In genomic region chr7:31030717-31031116, GRCm38 (mm10) we compare ENCODE assay signal across 25 mouse cellular contexts. TPM values are rescaled to one million over a fixed set of nuclear protein-coding genes. Genes with fewer than 3 reads are reported as not detected.
DNase-seq lines count a peak whose midpoint lies in the region; ATAC-seq and TF ChIP-seq lines count a peak whose summit lies in the region.
"Had no signal": no experiment of that assay in that cellular context is flagged by ENCODE, and none has a peak within 500 bp of the region (broad histone marks: within the 10 kb centered on the region; RNA-seq: fewer than 3 reads in every experiment).

No protein-coding gene starts in this region.

- H3K4me2 ChIP-seq in liver, embryonic 14.5 days (ENCODE audit: low read depth): no peak overlapping the region
- H3K4me2 ChIP-seq in liver, embryonic 12.5 days: no peak overlapping the region
- H3K4me2 ChIP-seq: forebrain, embryonic 12.5 days; limb, embryonic 13.5 days had no signal

- no peaks in the 10 kb centered on the region for H3K27me3 ChIP-seq in liver, embryonic 14.5 days (ENCODE audit: control insufficient read depth, insufficient read depth, low read length)
- no peaks in the 10 kb centered on the region for H3K27me3 ChIP-seq in liver, embryonic 12.5 days (replicated peaks)
- H3K27me3 ChIP-seq: forebrain, embryonic 12.5 days; limb, embryonic 13.5 days had no signal

- no peaks in the 10 kb centered on the region for H3K36me3 ChIP-seq in liver, embryonic 14.5 days (replicated peaks; ENCODE audit: control insufficient read depth, insufficient read depth, low read depth)
- no peaks in the 10 kb centered on the region for H3K36me3 ChIP-seq in liver, embryonic 12.5 days
- H3K36me3 ChIP-seq: embryonic facial prominence, embryonic 10.5 days; forebrain, embryonic 12.5 days; limb, embryonic 13.5 days; midbrain, embryonic 10.5 days had no signal

- H3K9ac ChIP-seq in liver, embryonic 14.5 days (replicated peaks): no peak overlapping the region
- H3K9ac ChIP-seq in liver, embryonic 12.5 days: no peak overlapping the region
- H3K9ac ChIP-seq: forebrain, embryonic 12.5 days; limb, embryonic 13.5 days had no signal

- intact Hi-C loops in gastrocnemius, adult 2 months (cut with DNase I): no loop called here

- no peak for TF ChIP-seq EP300 in liver, embryonic 14.5 days (IDR thresholded peaks at IDR 0.05; ENCODE audit: low read depth)

- no peaks in the 10 kb centered on the region for H3K9me3 ChIP-seq in liver, embryonic 14.5 days (ENCODE audit: control insufficient read depth, low read length)
- no peaks in the 10 kb centered on the region for H3K9me3 ChIP-seq in liver, embryonic 12.5 days (replicated peaks)
- H3K9me3 ChIP-seq: embryonic facial prominence, embryonic 10.5 days; forebrain, embryonic 12.5 days; limb, embryonic 13.5 days; midbrain, embryonic 10.5 days had no signal

- DNase-seq in gastrocnemius, adult 2 months: no peak
- no peak for DNase-seq in gastrocnemius, adult 18-20 months (ENCODE audit: low spot score)
- no peak for DNase-seq in liver, embryonic 14.5 days (ENCODE audit: low read depth in 3 of 3, low spot score in 3 of 3)
- DNase-seq in ES-CJ7 (ENCODE audit: low read depth, low spot score): peak; percentile 79
- DNase-seq in naive thymus-derived CD4-positive, alpha-beta T cell, adult 2 months (ENCODE audit: low read depth): peak; percentile 54
- DNase-seq in left cerebral cortex, adult 18-20 months (ENCODE audit: low spot score in 2 of 2): no peak
- DNase-seq: adrenal gland, adult 8-10 months; cerebellum, adult 9-10 months; gastrocnemius, postnatal 14 days; heart, adult 18-20 months; heart, postnatal 36 days; kidney, adult 18-20 months; lung, adult 2 months; retina, postnatal 1 day; right cerebral cortex, postnatal 4 days had no signal

- WGBS in liver, embryonic 14.5 days (ENCODE audit: insufficient replicate concordance): 41% methylated on average over 2 of the region's 2 CpGs
- 49% methylated on average over 2 of the region's 2 CpGs for WGBS in liver, embryonic 12.5 days (ENCODE audit: insufficient replicate concordance)

- TF ChIP-seq CTCF in gastrocnemius, adult 2 months (IDR thresholded peaks at IDR 0.05): peak; percentile 31; the same call in 1 of the 2 replicates
- peak; percentile 33; the same call in 1 of the 2 replicates for TF ChIP-seq CTCF in liver, embryonic 14.5 days (IDR thresholded peaks at IDR 0.05; ENCODE audit: low read depth)

- no peak overlapping the region for H3K27ac ChIP-seq in gastrocnemius, adult 2 months
- no peak overlapping the region for H3K27ac ChIP-seq in liver, embryonic 14.5 days
- no peak overlapping the region for H3K27ac ChIP-seq in liver, embryonic 12.5 days
- H3K27ac ChIP-seq: embryonic facial prominence, embryonic 10.5 days; forebrain, embryonic 12.5 days; limb, embryonic 13.5 days; midbrain, embryonic 10.5 days had no signal

- H3K4me1 ChIP-seq in liver, embryonic 14.5 days (replicated peaks; ENCODE audit: control insufficient read depth in 2 of 2, insufficient read depth in 2 of 2, low read length in 1 of 2): peaks cover 0 to 17% of the 10 kb centered on the region in 2 experiments; a peak in 2 of 4 replicates
- H3K4me1 ChIP-seq in liver, embryonic 12.5 days: peaks cover 25% of the 10 kb centered on the region
- H3K4me1 ChIP-seq: embryonic facial prominence, embryonic 10.5 days; forebrain, embryonic 12.5 days; midbrain, embryonic 10.5 days had no signal

- no peak for ATAC-seq in liver, embryonic 14.5 days (ENCODE audit: insufficient read depth)
- ATAC-seq in liver, embryonic 12.5 days: no peak
- ATAC-seq: hindbrain, embryonic 16.5 days had no signal

- H3K4me3 ChIP-seq in gastrocnemius, adult 2 months: no peak overlapping the region
- no peak overlapping the region for H3K4me3 ChIP-seq in liver, embryonic 14.5 days (ENCODE audit: insufficient read depth in 1 of 2, low read depth in 2 of 2, low read length in 2 of 2)
- no peak overlapping the region for H3K4me3 ChIP-seq in liver, embryonic 12.5 days
- H3K4me3 ChIP-seq: embryonic facial prominence, embryonic 10.5 days; forebrain, embryonic 12.5 days; limb, embryonic 13.5 days; midbrain, embryonic 10.5 days had no signal

RNA-seq across cellular contexts. Expression of gene Fxyd5, which starts 11.6 kb away (rescaled TPM):
- 10 to 100 TPM in 1 of 2 experiments, 1 to 10 TPM in 1; 8.3 to 13.8 TPM for total RNA-seq in gastrocnemius, adult 2 months (2021)
- 10 to 100 TPM in 1 of 2 experiments, 1 to 10 TPM in 1; 7.6 to 13.4 TPM for total RNA-seq in gastrocnemius, adult 18-20 months (2021)
- polyA plus RNA-seq in liver, embryonic 14.5 days (2012; rRNA removed): 10.1 and 14.6 TPM in 2 replicates
- 15.1 and 20.4 TPM in 2 replicates for polyA plus RNA-seq in liver, embryonic 14.5 days (2014; fragmentation: Nextera tagmentation; extraction: Ambion mirVana)
- 19.0 and 22.3 TPM in 2 replicates for polyA plus RNA-seq in liver, embryonic 12.5 days (2016; fragmentation: Nextera tagmentation; extraction: Ambion mirVana)
- total RNA-seq in left cerebral cortex, adult 18-20 months (2021): 10 to 100 TPM; 35.5 to 36.7 TPM

RNA-seq across cellular contexts. Expression of gene Fxyd7, which starts 20.6 kb away (rescaled TPM):
- total RNA-seq in gastrocnemius, adult 2 months (2021): 1 to 10 TPM; 1.4 to 1.6 TPM
- 1 to 10 TPM in 1 of 2 experiments, under 1 TPM in 1; 0.94 to 1.2 TPM for total RNA-seq in gastrocnemius, adult 18-20 months (2021)
- polyA plus RNA-seq in liver, embryonic 14.5 days (2012; rRNA removed): 0.21 and 0.24 TPM in 2 replicates
- 0.23 TPM in 1 of 2 replicates, not detected in the other for polyA plus RNA-seq in liver, embryonic 14.5 days (2014; fragmentation: Nextera tagmentation; extraction: Ambion mirVana)
- polyA plus RNA-seq in liver, embryonic 12.5 days (2016; fragmentation: Nextera tagmentation; extraction: Ambion mirVana): 0.45 and 0.55 TPM in 2 replicates
- 100 to 1,000 TPM; 148 to 187 TPM for total RNA-seq in left cerebral cortex, adult 18-20 months (2021)
- total RNA-seq: common myeloid progenitor, adult 5-6 weeks had no signal
- polyA plus RNA-seq: macrophage had no signal

RNA-seq across cellular contexts. Expression of gene Fxyd1, which starts 26.3 kb away (rescaled TPM):
- 1,000 to 10,000 TPM in 1 of 2 experiments, 100 to 1,000 TPM in 1; 944 to 1,010 TPM for total RNA-seq in gastrocnemius, adult 2 months (2021)
- total RNA-seq in gastrocnemius, adult 18-20 months (2021): 1,000 to 10,000 TPM in 1 of 2 experiments, 100 to 1,000 TPM in 1; 983 to 1,012 TPM
- 33.0 and 50.6 TPM in 2 replicates for polyA plus RNA-seq in liver, embryonic 14.5 days (2012; rRNA removed)
- polyA plus RNA-seq in liver, embryonic 14.5 days (2014; fragmentation: Nextera tagmentation; extraction: Ambion mirVana): 61.9 and 62.5 TPM in 2 replicates
- polyA plus RNA-seq in liver, embryonic 12.5 days (2016; fragmentation: Nextera tagmentation; extraction: Ambion mirVana): 28.2 and 28.3 TPM in 2 replicates
- total RNA-seq in left cerebral cortex, adult 18-20 months (2021): 10 to 100 TPM; 74.1 to 90.2 TPM
- polyA plus RNA-seq: macrophage had no signal

RNA-seq across cellular contexts. Expression of gene Lgi4, which starts 28.4 kb away (rescaled TPM):
- total RNA-seq in gastrocnemius, adult 2 months (2021): 1 to 10 TPM; 2.4 to 3.3 TPM
- 1 to 10 TPM; 1.7 to 3.5 TPM for total RNA-seq in gastrocnemius, adult 18-20 months (2021)
- 0.04 and 0.16 TPM in 2 replicates for polyA plus RNA-seq in liver, embryonic 14.5 days (2012; rRNA removed)
- 0.10 TPM in 1 of 2 replicates, not detected in the other for polyA plus RNA-seq in liver, embryonic 14.5 days (2014; fragmentation: Nextera tagmentation; extraction: Ambion mirVana)
- polyA plus RNA-seq in liver, embryonic 12.5 days (2016; fragmentation: Nextera tagmentation; extraction: Ambion mirVana): 0.06 and 0.19 TPM in 2 replicates
- total RNA-seq in left cerebral cortex, adult 18-20 months (2021): 10 to 100 TPM; 32.9 to 35.9 TPM
- total RNA-seq: common myeloid progenitor, adult 5-6 weeks had no signal
- polyA plus RNA-seq: heart, embryonic 14.5 days had no signal

RNA-seq across cellular contexts. Expression of gene Fxyd3, which starts 45.8 kb away (rescaled TPM):
- 1 to 10 TPM; 1.2 to 1.4 TPM for total RNA-seq in gastrocnemius, adult 2 months (2021)
- total RNA-seq in gastrocnemius, adult 18-20 months (2021): 1 to 10 TPM in 1 of 2 experiments, under 1 TPM in 1; 1.00 to 1.6 TPM
- 0.52 and 0.54 TPM in 2 replicates for polyA plus RNA-seq in liver, embryonic 14.5 days (2012; rRNA removed)
- polyA plus RNA-seq in liver, embryonic 14.5 days (2014; fragmentation: Nextera tagmentation; extraction: Ambion mirVana): 0.47 and 0.86 TPM in 2 replicates
- 0.67 and 0.86 TPM in 2 replicates for polyA plus RNA-seq in liver, embryonic 12.5 days (2016; fragmentation: Nextera tagmentation; extraction: Ambion mirVana)
- total RNA-seq in left cerebral cortex, adult 18-20 months (2021): 1 to 10 TPM in 1 of 2 experiments, not detected in 1; 1.2 TPM
- total RNA-seq: common myeloid progenitor, adult 5-6 weeks; left cerebral cortex, postnatal 10 days had no signal
- polyA plus RNA-seq: macrophage had no signal

Comparison
In these comparisons a context has a peak if more than half of its experiments do, and no peak if none do; other contexts are left out.
1. DNase-seq: peak in ES-CJ7 (single experiment) and naive thymus-derived CD4-positive, alpha-beta T cell, adult 2 months (single experiment); none in gastrocnemius, adult 2 months (single experiment), gastrocnemius, adult 18-20 months (single experiment), liver, embryonic 14.5 days (0 of 3) and left cerebral cortex, adult 18-20 months (0 of 2).
2. RNA of gene Fxyd7, which starts 20.6 kb away (total RNA-seq): 148 to 187 TPM in left cerebral cortex, adult 18-20 months; 1.4 to 1.6 TPM in gastrocnemius, adult 2 months and 0.94 to 1.2 TPM in gastrocnemius, adult 18-20 months; every median in the first group is over 10 times any median in the second.
3. RNA of gene Fxyd1, which starts 26.3 kb away (total RNA-seq): 983 to 1,012 TPM in gastrocnemius, adult 18-20 months and 944 to 1,010 TPM in gastrocnemius, adult 2 months; 74.1 to 90.2 TPM in left cerebral cortex, adult 18-20 months; every median in the first group is over 10 times any median in the second.